Mouse (Mus musculus) lung, postnatal 0 days (tissue): Measurements from ENCODE around the gene Krtap1-3.

Experiments used
- CTCF ChIP-seq: IDR thresholded peaks from 2 replicates; pipeline ENCODE4 v1.5.1; 2016; ENCODE audit warnings: antibody characterized with exemption, mild to moderate bottlenecking
- EP300 ChIP-seq: IDR thresholded peaks from 2 replicates; pipeline ENCODE4 v1.6.1; 2016; ENCODE audit warnings: antibody characterized with exemption, mild to moderate bottlenecking, control low read depth

DNA sequence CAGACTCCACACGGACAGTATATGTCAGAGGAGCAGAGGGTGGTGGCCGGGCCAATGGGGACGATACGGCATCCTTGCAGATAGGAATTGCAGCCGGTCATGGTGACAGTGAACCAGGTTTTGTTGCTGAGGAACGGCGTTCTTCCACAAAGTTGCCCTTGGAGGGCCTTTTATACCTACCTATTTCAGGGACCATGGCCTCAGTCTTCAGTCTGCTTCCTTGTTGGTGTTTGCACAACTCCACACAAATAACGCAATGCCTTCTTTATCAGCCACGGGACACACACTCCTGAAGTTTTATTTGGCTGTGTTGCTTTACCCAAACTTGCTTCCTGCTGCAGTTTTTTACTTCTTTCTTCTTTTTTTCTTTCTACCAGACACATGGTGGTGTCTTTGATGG lies 31.8 kb downstream of the Krtap1-3 start, which contains the start of gene Gm11939:
- TF ChIP-seq CTCF, result no peak
- no peak for TF ChIP-seq EP300
